Mouse (Mus musculus): ENCODE measurements around the gene Usp36.

GRCm38 (mm10) chr11:118256371-118256770 is 33.7 kb downstream of the Usp36 start:
- TF ChIP-seq CTCF (conservative IDR thresholded peaks at IDR 0.05; ENCODE audit: low read length) (no peak), POU5F1 (IDR thresholded peaks at IDR 0.05; ENCODE audit: borderline replicate concordance, low read length) (no peak), NANOG (IDR thresholded peaks at IDR 0.05; ENCODE audit: borderline replicate concordance, low read length) (no peak)

Data from E14TG2a.4 (cell line).